Mouse (Mus musculus) gastrocnemius, postnatal 14 days (tissue): ENCODE results near the gene St3gal3. TPM values are rescaled to one million over a fixed set of nuclear protein-coding genes. Genes with fewer than 3 reads are reported as not detected.

Source experiments
- DNase-seq: peaks from one replicate; pipeline ENCODE4 v3.0.0; 2021; ENCODE audit warnings: mixed read lengths
- intact Hi-C: fragments of 180-260 bp; cut with DNase I; formaldehyde crosslinking; loops from one replicate; pipeline ENCODE4 v1.15.1; 2025; ENCODE audit warnings: low total_unique reads
- total RNA-seq, 2 experiments: library from RNA; stranded (reverse); gene quantifications; 2 replicates each; pipeline ENCODE4 v1.2.3; 2021

Gene St3gal3
- total RNA-seq, 2 experiments from 2014 or later = 50.0 to 56.1 TPM

DNA sequence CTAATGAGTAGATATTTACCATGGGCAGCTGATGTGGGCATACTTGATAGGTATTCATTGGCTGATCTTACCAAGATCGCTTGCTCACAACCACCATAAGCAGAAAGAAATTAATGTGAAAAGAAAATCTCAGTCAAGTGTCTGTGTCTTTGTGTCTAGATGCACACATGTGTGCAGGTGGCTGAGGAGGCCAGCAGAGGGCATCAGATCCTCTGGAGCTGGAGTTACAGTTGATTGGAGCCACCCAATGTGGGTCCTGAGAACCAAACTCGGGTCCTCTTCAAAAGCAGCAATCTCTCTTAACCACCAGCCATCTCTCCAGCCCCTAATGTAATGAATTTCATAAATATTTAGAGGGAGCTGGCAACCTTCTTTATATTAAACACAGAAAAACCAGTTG is 99.6 kb downstream of the St3gal3 start:
- intact Hi-C loops = no loop called here
- DNase-seq = no peak

DNA sequence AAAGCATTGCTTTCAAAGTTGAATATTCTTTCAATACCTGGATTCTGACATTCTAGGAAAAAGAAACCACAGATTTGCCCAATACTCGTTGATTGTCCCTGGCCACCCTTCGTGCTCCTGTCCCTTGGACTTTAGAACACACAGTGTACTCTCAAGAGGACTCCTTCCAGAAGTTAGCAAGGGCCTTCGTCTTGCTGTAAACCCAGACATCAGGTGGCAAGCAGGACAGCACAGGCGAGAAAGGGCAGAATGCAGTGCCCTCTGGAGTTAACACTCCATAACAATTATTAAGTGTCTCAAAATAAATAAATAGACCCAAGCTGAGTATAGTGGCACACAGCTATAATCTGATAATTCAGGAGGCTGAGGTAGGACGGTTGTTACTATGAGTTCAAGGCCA is 101.7 kb downstream of the St3gal3 start:
- intact Hi-C loops = no loop called here
- DNase-seq = no peak

DNA sequence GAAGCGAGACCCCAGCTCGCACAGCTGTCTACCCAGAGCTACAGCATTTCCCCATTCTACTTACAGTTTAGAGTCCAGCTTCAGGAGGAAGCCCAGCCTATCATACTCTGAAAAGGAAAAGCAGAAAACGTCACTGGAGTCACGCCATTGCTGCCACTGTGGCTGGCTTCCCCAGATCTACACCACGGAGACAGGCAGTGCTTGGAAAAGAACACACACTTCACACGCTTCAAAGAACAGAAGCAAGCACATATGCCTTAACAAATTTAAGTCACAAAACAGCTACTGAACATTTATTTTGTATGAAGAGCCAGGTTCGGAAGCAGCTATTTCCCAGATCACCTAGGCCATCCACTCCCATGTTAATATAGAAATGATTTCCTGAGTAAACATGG is 102.9 kb downstream of the St3gal3 start:
- intact Hi-C loops = no loop called here

DNA sequence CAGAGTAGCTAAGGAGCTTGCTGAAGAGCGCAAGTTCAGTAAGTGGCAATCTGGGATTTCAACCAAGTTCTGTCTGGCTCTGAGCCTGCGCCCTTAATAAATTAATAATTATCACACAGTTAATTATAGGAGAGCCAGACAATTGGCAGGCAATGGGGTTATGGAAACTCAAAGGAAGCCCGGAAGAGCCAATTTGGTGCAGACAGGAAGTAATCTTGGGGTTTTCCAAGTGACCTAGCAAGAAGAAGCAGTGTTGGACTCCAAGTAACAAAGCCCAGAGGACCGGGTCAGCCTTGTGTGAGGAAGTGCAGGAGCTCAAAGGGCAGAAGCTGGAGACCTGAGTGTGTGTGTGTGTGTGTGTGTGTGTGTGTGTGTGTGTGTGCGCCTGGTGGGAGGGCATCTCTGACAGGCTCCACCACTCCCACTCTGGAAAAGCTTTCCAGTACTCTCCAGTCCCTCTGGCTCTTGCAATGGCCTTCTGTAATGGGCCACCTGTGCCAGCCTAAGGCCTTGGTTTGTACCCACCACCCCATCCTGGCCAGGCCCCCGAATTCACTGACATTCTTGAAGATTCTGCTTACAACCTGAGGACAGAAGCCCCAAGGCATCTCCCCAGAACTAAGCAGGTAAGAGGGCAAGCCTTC is 103.5 kb downstream of the St3gal3 start:
- intact Hi-C loops = no loop called here
- DNase-seq = no peak

More for the DNA sequence above, 102.9 kb downstream of the St3gal3 start:
- DNase-seq = no peak

DNA sequence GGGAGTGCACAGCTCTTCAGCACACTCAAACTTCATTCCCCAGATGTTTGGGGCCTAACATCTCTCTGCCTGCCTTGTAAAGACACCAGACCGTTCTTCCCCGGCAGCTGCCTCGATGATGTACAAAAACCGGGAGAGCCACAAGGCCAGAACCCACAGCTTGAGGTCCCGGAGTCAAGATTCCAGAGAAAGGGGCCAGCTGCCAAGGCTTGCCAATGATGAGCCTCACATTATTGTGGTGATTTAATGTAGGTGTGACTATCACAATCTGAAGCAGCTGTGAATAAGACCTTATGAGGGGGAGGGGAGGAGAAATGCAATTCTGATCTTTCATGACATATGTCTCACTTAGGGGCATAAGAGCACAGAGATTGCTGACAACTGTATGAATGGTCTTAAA is 104.4 kb downstream of the St3gal3 start:
- no peak for DNase-seq
- intact Hi-C loops = no loop called here

DNA sequence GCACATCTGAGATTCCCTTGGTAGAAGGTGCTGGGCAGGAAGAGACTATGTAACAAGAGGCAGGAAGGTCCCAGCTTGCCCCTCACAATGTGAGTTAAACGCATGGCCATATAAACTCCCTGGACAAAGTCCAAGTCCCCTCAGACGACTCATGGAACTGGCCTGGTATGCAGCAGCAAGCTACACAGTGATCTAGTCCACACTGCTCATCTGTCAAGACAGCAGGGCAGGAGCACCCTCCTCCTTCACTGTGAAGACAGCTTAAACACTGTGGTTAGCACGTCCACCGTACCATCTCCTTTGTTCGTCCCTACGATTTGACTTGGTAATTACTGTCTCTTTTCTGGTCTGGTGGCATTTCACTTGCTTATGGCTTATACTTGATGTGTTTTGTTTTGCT is 104.8 kb downstream of the St3gal3 start:
- intact Hi-C loops = no loop called here
- no peak for DNase-seq

DNA sequence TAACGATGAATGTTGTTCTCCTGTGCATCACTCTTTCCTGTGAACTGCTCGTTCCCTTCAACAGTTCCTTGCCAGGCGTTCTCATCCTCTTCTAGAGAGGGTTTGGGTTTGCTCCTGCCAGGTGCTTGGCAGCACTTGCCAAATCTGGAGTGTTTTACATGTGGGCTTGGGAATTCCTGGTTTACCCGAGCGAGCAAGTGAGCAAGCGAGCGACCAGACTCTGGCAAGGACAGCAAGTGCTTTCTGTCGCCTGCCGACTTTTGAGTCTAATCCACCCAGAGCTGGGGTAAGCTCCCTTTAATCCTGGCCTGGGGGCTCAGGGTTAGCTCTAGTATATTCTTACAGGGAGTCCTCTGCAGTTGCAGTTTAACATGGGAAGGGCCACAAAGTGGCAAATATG is 105.7 kb downstream of the St3gal3 start:
- intact Hi-C loops = no loop called here
- DNase-seq = no peak

DNA sequence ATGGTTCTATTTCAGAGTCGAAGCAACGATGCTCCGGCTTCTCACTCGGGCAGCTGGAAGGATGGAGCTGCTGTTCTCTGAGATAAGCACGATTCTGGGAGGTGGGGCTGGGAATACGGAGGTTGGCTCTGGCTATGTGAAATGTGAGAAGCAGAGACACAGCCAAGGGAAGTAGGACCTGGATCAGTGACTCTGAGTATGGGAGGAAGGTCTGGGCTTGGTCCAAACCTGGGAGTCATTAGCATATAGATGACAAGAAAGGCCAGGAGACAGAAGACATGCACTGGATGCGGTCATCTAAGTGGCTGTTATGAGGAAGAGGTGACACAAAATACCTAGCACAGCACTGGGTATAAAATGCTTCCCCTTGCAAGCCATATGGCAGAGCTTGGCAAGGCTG is 108.8 kb downstream of the St3gal3 start:
- intact Hi-C loops = no loop called here
- no peak for DNase-seq

DNA sequence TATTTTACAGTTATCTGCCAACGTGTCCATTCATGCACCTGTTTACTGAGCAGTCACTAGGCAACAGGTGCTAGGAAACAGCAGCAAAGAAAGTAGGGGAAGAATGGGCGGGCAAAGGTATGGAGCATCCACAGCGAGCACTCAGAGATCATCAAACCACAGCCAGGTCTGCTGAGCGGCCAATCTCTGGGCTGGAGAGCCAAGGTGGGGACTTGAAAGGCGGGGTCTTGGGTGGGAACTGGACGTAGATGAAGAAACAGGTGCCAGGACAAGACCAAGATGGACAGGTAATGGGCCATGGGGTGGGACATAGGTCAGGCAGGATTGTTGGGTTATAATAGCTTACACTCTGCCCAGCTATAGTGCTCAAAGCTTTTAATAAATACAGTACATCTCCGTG is 109.3 kb downstream of the St3gal3 start:
- no peak for DNase-seq
- intact Hi-C loops = no loop called here

DNA sequence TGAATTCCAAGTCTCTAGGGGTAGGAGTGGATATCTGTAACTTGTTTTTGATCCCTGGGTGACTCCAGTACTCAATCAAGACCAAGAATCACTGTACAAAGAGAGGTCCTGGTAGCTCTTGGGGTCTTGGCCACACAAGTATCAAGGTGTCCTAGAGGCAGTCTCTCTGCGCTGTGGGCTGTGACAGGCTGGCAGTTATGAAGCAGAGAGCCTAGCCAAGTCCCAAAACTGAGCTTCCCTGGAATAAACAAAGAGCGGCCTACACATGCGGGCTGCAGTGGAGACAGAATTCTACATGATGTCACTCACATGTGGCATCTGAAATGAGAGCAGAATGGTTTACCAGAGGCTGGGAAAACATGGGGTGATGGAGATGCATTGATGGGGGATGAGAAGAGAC is 111.9 kb downstream of the St3gal3 start:
- intact Hi-C loops = no loop called here

DNA sequence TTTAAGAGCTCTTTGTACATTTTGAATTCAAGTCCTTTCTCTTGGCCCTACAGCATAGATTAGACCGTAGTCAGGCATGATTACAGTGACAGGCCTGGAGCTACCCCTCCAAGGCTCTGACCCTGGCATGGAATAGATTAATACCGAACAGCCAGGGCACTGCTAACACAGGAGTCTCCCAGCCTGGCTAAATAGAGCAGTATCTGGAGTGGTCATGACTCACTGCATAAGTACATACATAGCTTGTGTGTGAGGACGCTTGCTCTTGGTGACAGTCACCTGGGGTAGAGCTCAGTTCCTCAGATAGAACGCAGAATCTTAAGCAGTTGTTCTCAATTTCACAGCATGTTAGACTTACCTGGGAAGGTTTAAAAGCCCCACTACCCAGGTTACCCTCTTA is 112.3 kb downstream of the St3gal3 start:
- DNase-seq = no peak
- intact Hi-C loops = no loop called here

More for the DNA sequence above, 111.9 kb downstream of the St3gal3 start:
- no peak for DNase-seq

DNA sequence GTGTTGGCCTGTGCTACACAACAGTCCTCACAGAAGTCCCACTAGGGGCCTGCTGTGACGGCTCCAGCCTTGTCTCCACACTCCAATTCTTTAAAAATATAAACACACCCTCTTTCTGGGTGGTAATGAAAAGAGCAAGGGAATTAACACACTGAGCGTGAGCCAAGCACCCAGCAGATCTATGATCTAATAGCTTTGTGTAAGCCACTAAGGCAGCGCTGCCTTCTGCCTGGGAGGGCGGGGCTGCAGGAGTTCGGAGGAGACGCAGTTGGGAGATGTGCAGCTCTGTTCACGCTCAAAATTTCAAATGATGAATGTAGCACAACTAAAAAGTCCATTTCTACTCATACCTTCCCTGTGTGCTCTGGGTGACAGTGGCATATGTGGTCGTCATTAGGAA is 115.1 kb downstream of the St3gal3 start:
- intact Hi-C loops = no loop called here
- no peak for DNase-seq

DNA sequence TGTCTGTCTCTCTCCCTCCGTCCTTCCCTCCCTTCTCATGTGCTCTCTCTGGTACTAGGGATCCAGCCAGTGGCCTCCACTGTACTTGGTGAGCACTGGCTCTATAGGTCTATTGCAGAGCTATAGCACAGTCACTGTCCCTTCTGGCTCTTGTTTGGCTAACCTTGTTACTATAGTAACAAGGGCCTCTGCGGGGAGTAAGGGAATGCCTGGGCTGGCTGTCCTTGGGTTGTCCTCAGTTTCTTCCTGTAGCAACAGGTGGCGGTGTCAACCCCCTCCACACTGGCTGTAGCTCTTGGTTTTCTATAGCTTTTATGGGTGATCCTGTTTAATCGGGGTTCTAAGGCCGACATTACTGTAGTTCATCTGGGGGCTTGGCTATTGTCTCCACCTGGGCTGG is 115.5 kb downstream of the St3gal3 start:
- no peak for DNase-seq
- intact Hi-C loops = no loop called here

DNA sequence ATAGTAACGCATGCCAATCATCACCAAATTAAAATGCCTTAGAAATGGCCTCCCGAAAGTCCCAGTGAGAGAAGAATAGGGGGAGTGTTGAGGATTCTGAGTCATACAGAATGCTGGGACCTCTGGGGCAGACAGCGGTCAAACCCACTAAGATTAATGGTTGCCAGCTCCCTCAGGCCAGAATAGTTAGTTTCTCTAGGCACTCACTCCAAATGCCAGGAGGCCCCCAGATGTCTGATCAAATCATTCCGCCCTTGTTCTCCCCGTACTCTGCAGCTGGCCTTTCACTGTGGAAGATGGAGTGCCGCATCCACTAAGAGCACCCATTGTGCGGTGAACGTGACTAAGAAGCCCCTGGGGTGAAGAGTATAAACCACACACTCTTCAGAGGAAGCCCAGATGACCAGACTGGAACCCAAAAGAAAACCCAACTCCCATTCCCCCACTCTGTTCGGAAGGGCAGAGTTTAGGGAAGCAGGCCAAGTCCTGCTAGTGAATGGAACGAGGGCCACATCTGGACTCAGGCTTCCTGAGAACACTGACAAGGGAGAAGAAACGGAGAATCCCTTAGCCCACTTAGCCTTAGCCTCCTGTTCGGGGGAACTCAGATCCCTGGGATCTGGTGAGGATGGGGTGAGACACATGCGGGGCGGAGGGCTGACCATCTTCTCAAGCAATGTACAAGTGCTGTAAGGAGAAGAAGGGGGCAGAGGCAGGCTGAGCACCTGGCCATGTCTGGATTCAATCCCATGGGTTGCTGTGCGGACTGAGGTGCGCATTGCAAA is 117.5 kb downstream of the St3gal3 start:
- DNase-seq = no peak
- intact Hi-C loops = no loop called here

DNA sequence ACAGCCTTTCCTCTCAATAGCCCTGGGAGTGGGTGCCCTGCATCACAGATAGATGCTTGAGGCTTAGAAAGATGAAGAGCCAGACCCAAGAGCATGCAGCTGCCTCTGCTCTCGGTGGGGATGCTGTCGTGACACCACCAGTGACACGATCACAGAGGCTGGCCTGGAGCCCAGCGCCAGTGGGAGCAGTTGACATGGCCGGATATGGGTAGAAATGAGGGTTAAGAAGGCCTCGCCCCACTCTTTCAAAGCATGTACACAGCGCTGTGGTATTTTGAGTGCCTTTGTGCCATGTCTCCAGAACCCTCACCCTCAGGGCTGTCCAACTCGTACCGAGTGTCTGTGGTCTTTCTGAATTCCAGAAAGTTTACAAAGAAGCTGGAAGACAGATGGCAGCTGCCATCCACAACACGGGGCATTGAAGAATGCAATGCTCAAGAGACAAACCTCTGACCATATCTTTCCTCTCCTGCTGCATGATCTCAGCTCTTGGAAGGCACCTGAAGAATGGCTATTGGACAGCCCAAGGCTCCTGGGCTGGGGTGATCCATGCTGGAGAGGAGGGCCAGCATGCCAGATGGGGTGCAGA is 118.3 kb downstream of the St3gal3 start:
- intact Hi-C loops = no loop called here
- no peak for DNase-seq

DNA sequence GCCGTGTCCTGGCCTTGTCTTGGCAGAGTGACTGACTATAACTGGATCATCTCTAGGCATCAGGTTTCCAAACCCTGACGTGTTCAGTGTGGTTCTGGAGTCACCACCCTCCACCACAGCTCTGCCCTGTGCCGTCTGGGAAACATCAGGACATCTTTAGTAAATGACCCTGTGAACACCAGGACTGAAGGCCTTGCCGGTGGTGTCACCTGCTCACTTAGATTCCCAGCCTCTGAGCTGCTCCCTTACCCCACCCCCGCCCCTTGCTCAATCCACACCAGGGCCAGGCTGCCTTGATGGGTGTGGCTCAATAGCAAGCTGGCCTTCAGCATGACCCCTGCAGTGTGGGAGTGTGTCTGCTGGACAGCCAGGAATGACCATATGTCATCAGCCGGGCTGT is 119.1 kb downstream of the St3gal3 start:
- intact Hi-C loops = no loop called here
- peak; percentile 39 for DNase-seq

DNA sequence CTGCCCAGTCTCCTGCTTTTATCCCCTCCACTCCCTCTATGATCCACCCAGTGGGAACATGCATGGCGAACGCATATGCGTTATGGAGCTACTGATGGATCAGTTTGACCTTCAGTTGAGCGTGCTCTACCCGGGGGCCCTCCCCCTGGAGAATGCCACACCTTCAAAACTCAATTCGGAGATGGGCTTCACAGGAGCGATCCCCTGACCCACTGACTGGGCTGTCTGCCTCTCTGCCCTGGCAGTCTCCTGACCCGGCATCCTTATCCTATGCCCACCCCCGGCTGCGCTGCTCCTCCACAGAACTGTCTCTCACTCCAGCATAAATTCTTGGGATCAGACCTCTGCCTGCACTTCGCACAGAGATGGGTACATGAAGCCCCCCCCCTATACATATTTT is 119.6 kb downstream of the St3gal3 start:
- intact Hi-C loops = no loop called here
- no peak for DNase-seq

DNA sequence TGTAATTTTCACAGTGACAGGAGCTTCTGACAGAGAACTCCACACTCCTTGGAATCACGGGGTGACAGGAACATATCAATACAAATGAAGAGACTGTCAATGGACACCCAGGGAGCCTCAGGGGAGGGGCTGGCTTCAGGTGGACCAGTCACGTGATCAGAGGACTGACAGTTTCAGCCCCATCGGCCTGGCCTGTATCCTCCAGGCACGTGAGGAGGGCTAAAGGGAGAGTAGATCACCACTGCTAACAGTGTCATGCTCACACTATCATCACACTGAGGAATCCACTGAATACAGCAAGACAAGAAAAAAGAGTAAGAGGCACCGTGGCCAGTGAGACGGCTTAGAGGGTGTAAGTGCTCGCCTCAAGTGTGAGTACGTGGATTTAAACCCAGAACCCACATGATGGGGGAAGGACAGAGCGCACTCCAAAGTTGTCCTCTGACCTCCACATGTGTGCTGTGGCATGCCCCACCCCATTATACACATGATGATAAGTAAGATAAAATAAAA is 124.0 kb downstream of the St3gal3 start:
- DNase-seq = no peak
- intact Hi-C loops = no loop called here

DNA sequence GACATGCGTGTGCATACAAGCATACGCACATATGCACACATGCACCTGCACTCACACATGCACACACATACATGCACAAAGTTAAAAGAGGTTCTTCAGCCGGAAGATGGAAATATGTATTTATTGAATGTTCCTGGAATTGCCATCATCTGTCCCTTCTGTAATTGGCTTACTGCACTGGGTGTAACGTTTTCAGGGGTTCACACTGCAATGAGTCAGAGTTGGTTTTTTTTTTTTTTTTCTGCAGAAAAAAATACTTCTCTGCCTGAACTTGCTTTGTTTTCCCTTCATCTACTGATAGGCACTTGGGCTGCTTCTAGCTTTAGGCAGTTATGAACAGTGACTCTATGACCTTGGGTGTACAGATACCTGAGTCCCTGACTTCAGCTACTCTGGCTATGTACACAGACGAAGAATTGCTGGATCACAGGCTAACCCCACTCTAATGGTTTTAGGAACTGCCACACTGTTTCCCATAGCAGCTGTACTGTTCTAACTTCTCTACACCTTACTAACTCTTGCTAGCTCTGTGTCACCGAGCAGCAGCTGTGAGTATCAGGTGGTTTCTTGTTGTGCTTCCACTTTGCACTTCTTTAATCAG is 126.2 kb downstream of the St3gal3 start:
- DNase-seq = no peak
- intact Hi-C loops = no loop called here

DNA sequence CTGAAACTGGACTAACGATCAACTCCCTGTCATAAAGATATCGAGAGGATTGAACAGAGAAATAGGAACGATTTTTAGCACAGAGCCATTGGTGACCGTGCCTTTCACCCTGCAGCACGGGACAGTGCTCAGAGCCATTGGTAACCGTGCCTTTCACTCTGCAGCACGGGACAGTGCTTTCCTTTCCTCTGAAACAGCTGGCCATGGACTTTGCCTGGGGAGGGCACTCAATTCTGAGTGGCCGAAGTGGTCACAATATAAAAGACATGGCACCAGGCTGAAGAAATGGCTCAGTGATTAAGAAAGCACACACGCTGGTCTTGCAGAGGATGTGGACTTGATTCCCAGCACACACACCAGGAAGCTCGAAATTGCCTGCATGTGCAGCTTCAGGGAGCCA is 133.4 kb downstream of the St3gal3 start:
- intact Hi-C loops = no loop called here
- DNase-seq = no peak
